Mouse (Mus musculus) cortical plate, adult 2 months (tissue): ENCODE results near the gene Ahdc1. TPM values are rescaled to one million over a fixed set of nuclear protein-coding genes. Genes with fewer than 3 reads are reported as not detected.

ENCODE experiments used
- H3K27ac ChIP-seq: fragments of 200-500 bp; 2 replicates; pipeline ENCODE4 v1.5.1; 2012; ENCODE audit warnings: low read length, control low read depth, inconsistent platforms; ENCODE audit not compliant: insufficient read depth
- H3K4me1 ChIP-seq: fragments of 200-500 bp; 2 replicates; pipeline ENCODE4 v1.6.1; 2011; ENCODE audit warnings: low read length; ENCODE audit not compliant: control insufficient read depth, insufficient read depth
- H3K4me3 ChIP-seq: fragments of 200-500 bp; 2 replicates; pipeline ENCODE4 v1.5.1; 2011; ENCODE audit warnings: mild to moderate bottlenecking, low read length, control low read depth; ENCODE audit not compliant: insufficient read depth
- CTCF ChIP-seq: fragments of 200-500 bp; IDR thresholded peaks from 2 replicates; pipeline ENCODE4 v1.5.1; 2011; ENCODE audit warnings: mild to moderate bottlenecking, control low read depth, low read length; ENCODE audit not compliant: insufficient read depth; ENCODE audit errors: extremely low read depth
- POLR2A ChIP-seq: fragments of 200-500 bp; IDR thresholded peaks from 2 replicates; pipeline ENCODE4 v1.6.1; 2011; ENCODE audit warnings: mild to moderate bottlenecking, low read length, control low read depth; ENCODE audit not compliant: insufficient read depth; ENCODE audit errors: extremely low read depth
- polyA plus RNA-seq: library from polyadenylated mRNA; depleted of rRNA; stranded (reverse); fragments of >200 nt; gene quantifications from 2 replicates; pipeline ENCODE4 v1.2.3, GENCODE M21; 2012

Ahdc1 gene
- polyA plus RNA-seq, 1 experiment = 26.4 TPM

DNA sequence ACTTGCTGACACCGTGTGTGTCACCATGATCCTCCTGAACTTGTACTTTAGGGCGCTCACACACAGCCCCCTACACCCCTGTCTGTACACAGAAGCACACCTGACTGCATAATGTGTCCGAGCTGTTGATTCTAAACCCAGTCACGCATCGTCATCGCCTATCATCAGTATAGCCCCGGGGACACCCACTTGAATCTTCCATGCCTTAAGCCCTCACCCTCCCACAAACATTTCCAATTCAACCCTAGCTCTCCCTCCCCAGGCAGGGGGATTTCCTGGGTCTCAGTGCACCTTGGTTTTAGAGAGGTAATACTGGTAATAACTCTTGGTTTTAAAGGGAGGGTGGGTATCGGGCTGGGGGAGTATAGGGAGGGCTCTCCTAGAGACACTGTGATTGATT, 37.9 kb upstream of the Ahdc1 start:
- H3K27ac ChIP-seq = no peak overlapping the region
- H3K4me3 ChIP-seq = no peak overlapping the region
- H3K4me1 ChIP-seq = no peaks in the 10 kb centered on the region
- TF ChIP-seq POLR2A (no peak), CTCF (no peak)

GRCm38 (mm10) chr4:132973814-132974398, 37.2 kb upstream of the Ahdc1 start, which contains the start of gene Fgr:
Fgr (plus strand) TSS chr4:132974095.
- H3K4me1 ChIP-seq = no peaks in the 10 kb centered on the region
- TF ChIP-seq POLR2A (no peak), CTCF (no peak)
- H3K27ac ChIP-seq = no peak within 1 kb of the TSS
- no peak within 1 kb of the TSS for H3K4me3 ChIP-seq

- Histone ChIP-seq H3K27ac (no peak overlapping the region), H3K4me1 (no peaks in the 10 kb centered on the region), H3K4me3 (no peak overlapping the region)
- TF ChIP-seq POLR2A (no peak), CTCF (no peak)
Measured at GRCm38 (mm10) chr4:132974904-132975303, 36.2 kb upstream of the Ahdc1 start.

DNA sequence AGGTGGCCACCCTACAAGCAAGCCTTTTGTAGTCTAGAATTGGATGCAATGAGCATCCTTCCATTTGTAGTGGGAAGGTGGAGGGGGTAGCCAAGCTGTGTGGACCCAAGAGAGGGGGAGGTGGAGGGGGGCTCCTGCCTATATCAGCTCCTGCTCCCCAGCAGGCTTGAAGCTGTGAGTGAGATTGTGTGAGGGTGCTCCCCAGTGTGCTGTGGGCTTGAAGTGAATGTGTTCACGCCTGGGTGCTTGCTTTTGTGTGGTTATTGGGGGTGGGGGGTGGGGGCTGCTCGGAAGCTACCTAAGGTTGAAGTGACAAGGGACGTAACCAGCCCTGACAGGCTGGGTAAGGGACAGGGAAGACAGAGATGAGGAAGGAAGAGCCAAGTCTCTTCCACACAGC, 35.3 kb upstream of the Ahdc1 start:
- TF ChIP-seq POLR2A = no peak
- TF ChIP-seq CTCF = no peak
- Histone ChIP-seq H3K4me3 (no peak overlapping the region), H3K4me1 (no peaks in the 10 kb centered on the region), H3K27ac (no peak overlapping the region)

DNA sequence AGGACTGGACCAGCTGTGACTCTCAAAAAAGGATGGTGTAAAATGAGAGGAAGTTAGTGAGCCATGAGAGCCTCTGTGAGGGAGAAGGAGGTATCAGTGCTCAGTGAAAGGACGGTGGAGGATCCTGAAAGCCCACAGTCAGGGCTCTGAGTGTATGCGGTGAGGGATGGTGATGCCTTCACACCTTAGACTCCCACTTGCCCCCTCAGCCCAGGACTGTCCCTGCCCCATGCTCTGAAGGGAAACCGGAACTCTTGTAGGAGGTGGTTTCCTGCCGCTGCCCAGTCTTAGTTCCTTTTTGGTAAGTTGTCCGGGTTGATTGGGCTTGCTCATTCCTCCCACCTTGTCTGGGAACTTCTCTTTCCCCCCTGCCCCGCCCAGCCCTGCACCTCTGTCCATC, 34.3 kb upstream of the Ahdc1 start:
- no peak overlapping the region for H3K27ac ChIP-seq
- no peak for TF ChIP-seq CTCF
- TF ChIP-seq POLR2A = no peak
- no peaks in the 10 kb centered on the region for H3K4me1 ChIP-seq
- H3K4me3 ChIP-seq = no peak overlapping the region

GRCm38 (mm10) chr4:132977597-132977996, 33.5 kb upstream of the Ahdc1 start:
- TF ChIP-seq POLR2A (no peak), CTCF (no peak)

GRCm38 (mm10) chr4:132979186-132979585, 31.9 kb upstream of the Ahdc1 start:
- H3K4me1 ChIP-seq = peaks cover 5% of the 10 kb centered on the region; the same call in 1 of the 2 replicates
- H3K27ac ChIP-seq = no peak overlapping the region
- no peak for TF ChIP-seq POLR2A
- no peak for TF ChIP-seq CTCF
- no peak overlapping the region for H3K4me3 ChIP-seq

More at GRCm38 (mm10) chr4:132977597-132977996, 33.5 kb upstream of the Ahdc1 start:
- Histone ChIP-seq H3K4me1 (no peaks in the 10 kb centered on the region), H3K4me3 (no peak overlapping the region), H3K27ac (no peak overlapping the region)

DNA sequence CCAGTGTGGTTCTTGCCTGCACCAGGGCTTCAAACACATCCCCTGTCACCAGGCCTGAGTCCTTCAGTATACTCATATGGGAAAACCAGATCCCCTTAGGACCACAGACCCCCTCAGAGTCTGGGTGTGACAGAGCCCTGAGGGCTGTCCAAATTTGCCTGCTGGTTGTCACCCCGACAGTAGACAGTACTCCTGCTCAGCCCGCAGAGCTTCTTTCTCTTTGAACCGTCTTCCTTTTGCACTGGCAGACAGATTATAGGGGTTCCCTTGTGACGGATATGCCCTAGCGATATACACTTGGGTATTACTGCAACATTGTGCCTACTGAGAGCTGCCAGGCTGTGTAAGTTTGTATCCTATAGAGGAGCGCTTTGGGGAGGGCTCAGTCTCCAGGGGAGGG, 29.4 kb upstream of the Ahdc1 start:
- TF ChIP-seq CTCF (no peak), POLR2A (no peak)
- no peak overlapping the region for H3K27ac ChIP-seq
- H3K4me1 ChIP-seq = peaks cover 5% of the 10 kb centered on the region; the same call in 1 of the 2 replicates
- no peak overlapping the region for H3K4me3 ChIP-seq

DNA sequence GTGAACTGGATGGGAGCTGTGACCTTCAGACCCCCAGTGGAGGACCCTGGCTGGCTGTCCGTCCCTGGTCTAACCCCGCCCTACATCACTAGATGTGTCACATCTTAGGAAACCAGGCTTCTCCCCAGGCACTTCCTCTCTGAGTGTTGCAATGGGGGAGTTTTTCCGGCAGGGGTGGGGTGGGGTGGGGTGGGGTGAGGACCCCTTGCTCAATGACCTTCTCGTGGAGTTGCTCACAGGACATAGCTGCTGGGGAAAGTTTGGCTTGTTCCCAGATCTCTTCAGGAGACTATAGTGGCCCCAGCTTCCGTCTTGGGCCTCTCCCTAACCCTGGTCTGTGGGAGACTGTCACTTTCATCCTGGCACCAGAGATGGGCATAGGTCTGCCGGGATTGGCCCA, 28.1 kb upstream of the Ahdc1 start:
- Histone ChIP-seq H3K27ac (no peak overlapping the region), H3K4me3 (no peak overlapping the region), H3K4me1 (peaks cover 5% of the 10 kb centered on the region; the same call in 1 of the 2 replicates)
- TF ChIP-seq POLR2A (no peak), CTCF (no peak)
